Mouse (Mus musculus): Measurements from ENCODE around the gene Tubg1. TPM values are rescaled to one million over a fixed set of nuclear protein-coding genes. Genes with fewer than 3 reads are reported as not detected.

Tubg1 gene
- 10 to 100 TPM; 22.0 to 30.2 TPM for total RNA-seq (2021)
- long read RNA-seq, experiment 1, transcript Tubg1-201 (11 exons, 1,802 nt) = major isoform, 61 of 71 reads
- long read RNA-seq, experiment 1, partial matches to known transcripts = 6 of 71 reads
- long read RNA-seq, experiment 1, other reads (novel, unspliced or antisense) = 4 of 71 reads
- long read RNA-seq, experiment 2, transcript Tubg1-201 (11 exons, 1,802 nt) = major isoform, 58 of 68 reads
- long read RNA-seq, experiment 2, partial matches to known transcripts = 8 of 68 reads
- long read RNA-seq, experiment 2, other reads (novel, unspliced or antisense) = 2 of 68 reads

DNA sequence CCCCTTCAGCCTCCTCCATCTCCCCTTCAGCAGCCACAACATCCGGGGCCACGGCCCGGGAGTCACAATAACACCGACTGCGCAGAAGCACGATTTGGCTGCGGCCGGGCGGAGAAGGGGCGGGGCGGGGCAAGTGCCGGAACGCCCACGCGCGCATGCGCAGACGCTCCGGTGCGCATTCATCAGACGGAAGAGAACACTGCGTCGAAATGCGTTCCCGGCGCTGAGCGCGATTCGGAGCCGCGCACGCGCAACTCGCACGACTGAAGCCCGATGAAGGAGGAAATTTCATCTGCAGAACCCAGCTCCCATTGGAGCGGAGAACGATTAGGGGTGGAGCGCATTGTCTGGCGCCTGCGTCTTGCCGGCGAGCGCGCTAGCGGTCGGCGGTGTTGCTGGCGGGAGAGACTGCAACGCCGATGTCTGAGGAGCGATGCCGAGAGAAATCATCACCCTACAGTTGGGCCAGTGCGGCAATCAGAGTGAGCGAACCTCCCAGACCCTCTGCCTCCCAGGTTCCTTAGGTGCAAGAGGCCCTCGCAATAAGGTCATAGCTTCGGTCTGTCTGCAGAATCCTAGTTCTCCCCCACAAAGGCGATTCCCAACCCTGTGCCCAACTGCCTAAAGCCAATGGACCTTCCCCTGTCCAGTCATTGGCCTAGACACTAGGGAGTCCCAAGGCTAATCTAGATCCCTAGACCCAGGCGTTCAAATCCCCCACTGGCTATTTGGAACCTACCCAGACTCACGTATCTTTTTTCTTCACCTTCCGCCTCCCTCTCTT is at the start of gene Tubg1, which contains the start of gene Retreg3:
Tubg1 (plus strand) TSS at position 178 of the 784 bp plus-strand sequence.
Retreg3 (minus strand) TSS at position 133 of the 784 bp plus-strand sequence.
- H3K27ac ChIP-seq = peak within 1 kb of the TSS; percentile 91
- DNase-seq = peak; percentile 99
- TF ChIP-seq CTCF (IDR thresholded peaks at IDR 0.05) = no peak
- intact Hi-C loops (cut with DNase I) = loop anchor here (2.0 kb wide), 1 partner anchor 53 kb away; no protein-coding TSS in a partner anchor
- peak within 1 kb of the TSS; percentile 99 for H3K4me3 ChIP-seq

GRCm38 (mm10) chr11:101070189-101070527 is 49.6 kb upstream of the Tubg1 start:
- intact Hi-C loops (cut with DNase I) = no loop called here
- DNase-seq = no peak

GRCm38 (mm10) chr11:101070987-101071386 is 48.8 kb upstream of the Tubg1 start:
- H3K4me3 ChIP-seq = peak overlapping the region; percentile 78; the same call in 1 of the 2 replicates
- H3K27ac ChIP-seq = no peak overlapping the region; the same call in 1 of the 2 replicates
- intact Hi-C loops (cut with DNase I) = no loop called here
- DNase-seq = no peak
- no peak for TF ChIP-seq CTCF (IDR thresholded peaks at IDR 0.05)

More at GRCm38 (mm10) chr11:101070189-101070527, 49.6 kb upstream of the Tubg1 start:
- peak overlapping the region; percentile 94 for H3K27ac ChIP-seq
- TF ChIP-seq CTCF (IDR thresholded peaks at IDR 0.05) = no peak
- peak overlapping the region; percentile 78 for H3K4me3 ChIP-seq

- intact Hi-C loops (cut with DNase I) = no loop called here
- no peak for DNase-seq
- H3K27ac ChIP-seq = no peak overlapping the region
- no peak overlapping the region for H3K4me3 ChIP-seq
- no peak for TF ChIP-seq CTCF (IDR thresholded peaks at IDR 0.05)
Measured at GRCm38 (mm10) chr11:101071810-101072428, 47.8 kb upstream of the Tubg1 start.

- no peak within 1 kb of the TSS for H3K4me3 ChIP-seq
- intact Hi-C loops (cut with DNase I) = no loop called here
- DNase-seq = no peak
Measured at GRCm38 (mm10) chr11:101078121-101078520, 41.6 kb upstream of the Tubg1 start, which contains the start of gene Hsd17b1. Gene Hsd17b1 (plus strand): TSS chr11:101078411.

GRCm38 (mm10) chr11:101079746-101080145 is 40.0 kb upstream of the Tubg1 start:
- no peak for TF ChIP-seq CTCF (IDR thresholded peaks at IDR 0.05)
- Histone ChIP-seq H3K27ac (no peak overlapping the region), H3K4me3 (no peak overlapping the region)
- no peak for DNase-seq
- intact Hi-C loops (cut with DNase I) = loop anchor here (5.0 kb wide), 1 partner anchor 98 kb away; the partner anchor contains the start of gene Ccr10

More at GRCm38 (mm10) chr11:101078121-101078520, 41.6 kb upstream of the Tubg1 start, which contains the start of gene Hsd17b1:
- no peak within 1 kb of the TSS for H3K27ac ChIP-seq
- TF ChIP-seq CTCF (IDR thresholded peaks at IDR 0.05) = no peak

DNA sequence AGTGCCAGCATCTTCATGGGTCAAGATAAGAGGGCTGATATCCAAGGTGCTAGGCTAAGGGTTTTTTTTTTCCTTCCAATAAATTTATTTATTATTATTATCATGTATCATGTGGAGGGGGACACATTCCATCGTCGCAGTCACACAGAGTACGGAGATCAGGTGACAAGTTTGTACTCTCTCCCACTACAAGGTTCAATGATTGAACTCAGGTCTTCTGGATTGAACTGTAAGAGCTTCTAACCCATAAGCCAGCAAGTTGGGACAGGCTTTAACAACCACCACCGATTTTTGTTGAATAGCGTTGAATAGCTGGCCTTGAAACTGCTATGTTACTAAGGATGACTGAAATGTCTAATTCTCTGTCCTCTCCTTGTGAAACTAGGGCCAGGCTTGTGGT is 39.3 kb upstream of the Tubg1 start:
- no peak overlapping the region for H3K27ac ChIP-seq
- no peak for DNase-seq
- intact Hi-C loops (cut with DNase I) = loop anchor here (5.0 kb wide), 1 partner anchor 97 kb away; the partner anchor contains the start of gene Ccr10
- no peak for TF ChIP-seq CTCF (IDR thresholded peaks at IDR 0.05)
- H3K4me3 ChIP-seq = no peak overlapping the region

GRCm38 (mm10) chr11:101081659-101082058 is 38.1 kb upstream of the Tubg1 start:
- intact Hi-C loops (cut with DNase I) = loop anchor here (5.0 kb wide), 1 partner anchor 96 kb away; the partner anchor contains the start of gene Ccr10

GRCm38 (mm10) chr11:101082208-101083082 is 37.3 kb upstream of the Tubg1 start, which contains the start of gene Coasy:
Gene Coasy (plus strand): TSS chr11:101082565.
- intact Hi-C loops (cut with DNase I) = loop anchor here (5.0 kb wide), 1 partner anchor 95 kb away; the partner anchor contains the start of gene Ccr10
- TF ChIP-seq CTCF (IDR thresholded peaks at IDR 0.05) = peak; percentile 48
- Histone ChIP-seq H3K27ac (peak within 1 kb of the TSS; percentile 97), H3K4me3 (peak within 1 kb of the TSS; percentile 78)
- DNase-seq = peak; percentile 89

More at GRCm38 (mm10) chr11:101081659-101082058, 38.1 kb upstream of the Tubg1 start:
- TF ChIP-seq CTCF (IDR thresholded peaks at IDR 0.05) = no peak
- DNase-seq = no peak
- Histone ChIP-seq H3K27ac (peak overlapping the region; percentile 97), H3K4me3 (peak overlapping the region; percentile 78)

DNA sequence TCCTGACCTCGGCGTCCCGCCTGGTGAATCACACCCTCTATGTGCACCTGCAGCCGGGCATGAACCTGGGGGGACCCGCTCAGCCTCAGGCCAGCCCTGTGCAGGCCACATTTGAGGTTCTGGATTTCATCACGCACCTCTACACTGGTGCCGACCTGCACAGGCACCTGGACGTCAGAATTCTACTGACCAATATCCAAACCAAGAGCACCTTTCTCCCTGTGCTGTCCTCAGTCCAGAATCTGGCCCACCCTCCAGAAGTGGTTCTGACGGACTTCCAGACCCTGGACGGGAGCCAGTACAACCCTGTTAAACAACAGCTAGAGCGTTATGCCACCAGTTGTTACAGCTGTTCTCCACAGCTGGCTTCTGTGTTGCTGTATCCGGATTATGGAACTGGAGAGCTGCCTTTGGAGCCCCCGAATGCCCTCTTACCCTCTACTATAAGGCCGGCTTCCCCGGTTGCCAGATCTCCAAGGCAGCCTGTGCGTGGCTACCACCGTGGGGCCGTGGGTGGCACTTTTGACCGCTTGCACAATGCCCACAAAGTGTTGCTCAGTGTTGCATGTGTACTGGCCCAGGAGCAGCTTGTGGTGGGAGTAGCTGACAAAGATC is 36.5 kb upstream of the Tubg1 start:
- TF ChIP-seq CTCF (IDR thresholded peaks at IDR 0.05) = no peak

DNA sequence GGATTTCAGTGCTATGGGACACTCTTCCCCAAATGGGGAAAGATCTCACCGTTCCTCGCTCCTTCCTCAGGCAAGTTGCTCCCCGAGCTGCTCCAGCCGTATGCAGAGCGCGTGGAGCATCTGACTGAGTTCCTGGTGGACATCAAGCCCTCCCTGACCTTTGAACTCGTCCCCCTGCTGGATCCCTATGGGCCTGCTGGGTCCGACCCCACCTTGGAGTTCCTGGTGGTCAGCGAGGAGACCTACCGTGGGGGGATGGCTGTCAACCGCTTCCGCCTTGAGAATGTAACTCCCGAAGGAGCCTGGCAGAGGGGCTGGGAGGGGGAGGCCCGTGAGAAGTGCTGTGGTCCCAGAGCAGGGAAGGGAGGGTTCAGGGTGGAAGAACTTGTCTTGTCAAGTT is 35.5 kb upstream of the Tubg1 start:
- no peak overlapping the region for H3K4me3 ChIP-seq
- intact Hi-C loops (cut with DNase I) = loop anchor here (5.0 kb wide), 1 partner anchor 93 kb away; the partner anchor contains the start of gene Ccr10
- 0 out of 2 replicates have a peak overlapping the region, but pooled peaks have one; percentile 28 for H3K27ac ChIP-seq
- no peak for DNase-seq
- TF ChIP-seq CTCF (IDR thresholded peaks at IDR 0.05) = no peak

More for the DNA sequence above, 36.5 kb upstream of the Tubg1 start:
- peak overlapping the region; percentile 97 for H3K27ac ChIP-seq
- intact Hi-C loops (cut with DNase I) = loop anchor here (5.0 kb wide), 1 partner anchor 94 kb away; the partner anchor contains the start of gene Ccr10
- H3K4me3 ChIP-seq = peak overlapping the region; percentile 78
- DNase-seq = no peak
